Mouse (Mus musculus) frontal cortex, adult 2 months (tissue): ENCODE measurements around the gene Zfp292. TPM values are rescaled to one million over a fixed set of nuclear protein-coding genes. Genes with fewer than 3 reads are reported as not detected.

Source experiments
- DNase-seq, 2 experiments: peaks; one replicate each; pipeline ENCODE4 v3.0.0; 2022; ENCODE audit warnings: low spot score in 1 of 2; ENCODE audit errors: extremely low spot score in 1 of 2
- polyA plus RNA-seq: library from polyadenylated mRNA; depleted of rRNA; stranded (reverse); fragments of >200 nt; gene quantifications from 2 replicates; pipeline ENCODE4 v1.2.3, GENCODE M21; 2012

Gene Zfp292
- polyA plus RNA-seq, 1 experiment: 9.3 TPM

DNA sequence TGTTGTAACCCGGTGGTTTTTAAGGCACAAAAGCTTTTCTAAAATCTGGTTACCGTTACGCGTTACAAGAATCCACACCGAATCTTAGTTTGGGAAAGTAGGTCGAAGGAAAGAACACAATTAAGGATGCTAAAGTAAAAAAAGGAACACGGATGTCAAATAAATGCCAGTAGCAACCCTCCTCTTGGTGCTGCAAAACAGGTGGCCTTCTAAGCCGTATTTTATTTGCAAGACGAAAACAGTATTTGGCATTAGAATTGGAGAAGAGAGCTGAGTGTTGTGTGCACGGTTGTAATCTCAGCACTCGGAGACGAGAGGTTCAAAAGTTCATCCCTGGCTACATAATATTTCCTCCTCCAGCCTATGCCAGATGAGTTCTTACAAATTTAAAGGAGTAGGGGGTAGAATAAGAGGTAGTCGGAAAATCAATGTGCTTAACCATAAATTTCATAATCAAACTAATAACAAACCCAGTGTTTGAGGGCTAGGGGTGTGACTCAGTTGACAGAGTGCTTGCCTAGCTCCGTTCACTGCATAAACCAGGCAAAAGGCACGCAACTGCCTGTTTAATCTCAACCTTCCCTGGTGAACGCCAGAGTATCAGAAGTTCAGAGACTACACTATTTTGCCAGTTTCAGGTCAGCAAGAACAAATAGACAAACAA, 738 bp upstream of the Zfp292 start:
- no peak for DNase-seq

DNA sequence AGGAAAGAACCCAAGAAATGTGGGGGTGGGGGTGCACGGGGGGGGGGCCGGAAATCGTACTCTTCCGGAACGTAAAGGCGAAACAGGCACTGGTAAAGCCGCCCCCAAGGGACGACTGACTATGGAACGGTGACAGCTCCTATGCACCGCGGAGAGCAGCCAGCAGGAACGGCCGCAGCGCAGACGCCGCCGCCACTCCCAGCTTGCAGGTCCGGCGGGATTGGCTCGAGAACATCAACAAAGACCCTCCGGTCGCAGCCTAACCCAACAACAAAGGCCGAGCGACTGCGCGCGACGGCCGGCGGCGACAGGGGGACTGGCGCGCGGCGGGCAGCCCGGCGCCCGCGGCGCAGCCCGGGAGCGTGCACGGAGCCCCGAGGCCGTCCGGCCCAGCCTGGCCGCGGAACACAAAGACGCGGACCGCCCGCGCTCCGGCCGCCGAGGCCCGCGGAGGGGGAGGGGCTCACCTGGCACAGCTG, 430 bp downstream of the Zfp292 start:
- peak; percentile 15 to 61 for DNase-seq

DNA sequence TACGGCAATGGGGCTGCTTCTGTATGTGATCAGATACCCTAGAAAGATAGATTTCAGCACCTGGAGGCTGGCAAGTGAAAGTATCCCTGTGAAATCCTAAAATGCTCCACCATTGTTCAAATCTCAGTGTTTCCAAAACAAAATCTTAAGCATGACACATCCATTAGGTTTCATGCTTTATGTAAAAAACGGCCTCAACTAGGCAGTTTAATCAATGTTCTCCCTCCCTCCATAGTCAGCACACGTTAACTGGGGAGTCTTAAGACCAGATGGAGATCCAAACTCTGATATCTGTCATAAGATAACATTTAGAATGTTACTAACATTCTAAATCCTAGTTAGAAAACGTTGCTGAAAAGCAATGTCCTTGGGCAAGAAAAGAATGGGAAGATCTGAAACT, 909 bp downstream of the Zfp292 start:
- no peak for DNase-seq

DNA sequence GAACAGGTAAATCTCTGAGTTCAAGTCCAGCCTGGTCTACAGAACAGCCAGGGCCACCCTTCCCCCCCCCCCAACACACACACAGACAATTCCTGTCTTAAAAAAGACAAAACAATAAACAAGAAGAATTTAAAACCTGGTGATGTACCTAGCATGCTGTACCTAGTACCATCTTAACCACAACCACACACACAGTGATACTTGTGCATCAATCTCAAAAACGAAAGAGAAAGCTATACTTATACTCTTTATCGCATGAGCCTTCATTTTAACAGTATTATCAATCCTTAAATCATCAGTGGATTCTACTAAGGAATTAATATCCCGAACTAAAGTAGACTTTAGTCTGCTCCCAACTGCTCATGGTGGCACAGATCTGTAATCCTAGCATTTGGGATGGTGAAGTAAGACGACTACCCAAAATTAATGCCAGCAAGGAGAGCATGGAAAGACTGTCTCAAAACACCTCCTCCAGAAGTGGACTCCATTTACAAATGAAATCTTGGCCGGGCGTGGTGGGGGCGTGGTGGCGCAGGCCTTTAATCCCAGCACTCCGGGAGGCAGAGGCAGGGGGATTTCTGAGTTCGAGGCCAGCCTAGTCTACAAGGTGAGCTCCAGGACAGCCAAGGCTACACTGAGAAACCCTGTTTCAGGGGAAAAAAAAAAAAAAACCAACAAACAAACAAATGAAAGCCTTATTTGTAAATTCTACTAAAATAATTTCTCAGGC, 1.7 kb downstream of the Zfp292 start:
- DNase-seq: no peak

DNA sequence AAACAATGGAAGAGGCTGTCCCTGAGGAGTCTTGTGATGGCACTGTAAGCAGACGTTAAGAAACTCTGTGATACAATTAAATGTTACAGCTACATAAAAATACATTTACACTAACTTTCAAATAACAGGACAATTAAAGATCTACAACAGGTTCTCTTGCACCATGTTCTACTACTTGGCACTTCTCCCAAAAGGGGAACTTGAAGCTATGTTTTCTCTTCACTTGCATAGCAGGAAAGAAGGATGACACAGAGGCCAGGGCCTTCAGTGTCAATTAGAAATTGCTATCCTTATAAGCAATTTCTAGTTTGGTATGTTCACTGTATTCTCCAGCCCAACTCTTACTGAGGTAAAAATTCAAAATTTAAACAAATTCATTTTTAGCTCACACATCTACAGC, 8.5 kb downstream of the Zfp292 start:
- DNase-seq: no peak

DNA sequence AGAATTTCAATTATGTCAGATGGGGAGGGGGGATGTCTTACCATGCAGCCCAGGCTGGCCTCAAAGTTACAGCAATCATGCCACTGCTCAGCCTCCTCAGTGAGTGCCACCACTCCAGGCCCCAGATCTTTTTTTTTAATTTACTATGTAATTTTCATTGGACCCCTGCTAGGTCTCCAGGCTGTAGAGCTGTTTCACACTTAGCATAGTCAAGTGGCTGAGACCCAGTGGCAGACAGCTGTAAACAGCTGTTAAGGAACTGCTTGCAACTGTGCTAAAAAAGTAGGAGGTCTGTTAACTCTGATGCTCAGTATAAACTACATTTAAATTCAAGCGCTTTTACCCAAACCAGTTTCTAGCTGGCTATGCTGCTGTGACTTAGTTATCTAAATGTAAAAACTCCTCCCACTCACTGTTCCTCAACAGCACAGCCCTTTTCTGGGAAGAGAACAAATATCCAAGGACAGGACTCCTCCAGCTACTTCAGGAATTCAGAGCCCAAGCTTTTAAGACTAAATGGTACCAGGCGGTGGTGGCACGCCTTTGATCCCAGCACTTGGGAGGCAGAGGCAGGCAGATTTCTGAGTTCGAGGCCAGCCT, 9.8 kb downstream of the Zfp292 start:
- no peak for DNase-seq

DNA sequence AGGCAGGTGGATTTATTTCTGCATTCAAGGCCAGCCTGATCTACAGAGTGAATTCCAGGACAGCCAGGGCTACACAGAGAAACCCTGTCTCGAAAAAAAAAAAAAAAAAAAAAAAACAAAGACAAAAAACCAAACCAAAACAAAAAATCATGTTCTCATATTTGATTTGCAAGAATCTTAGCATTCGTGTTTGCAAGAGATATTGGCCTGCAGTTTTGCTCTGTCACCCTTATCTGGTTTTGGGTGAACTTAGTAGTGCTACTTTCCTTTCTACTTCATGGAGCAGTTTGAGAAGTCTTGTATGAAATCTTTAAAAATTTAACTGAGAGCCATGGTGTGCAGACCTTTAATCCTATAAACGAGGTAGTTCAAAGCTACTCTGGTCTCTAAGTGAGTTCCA, 12.9 kb downstream of the Zfp292 start:
- DNase-seq: no peak

DNA sequence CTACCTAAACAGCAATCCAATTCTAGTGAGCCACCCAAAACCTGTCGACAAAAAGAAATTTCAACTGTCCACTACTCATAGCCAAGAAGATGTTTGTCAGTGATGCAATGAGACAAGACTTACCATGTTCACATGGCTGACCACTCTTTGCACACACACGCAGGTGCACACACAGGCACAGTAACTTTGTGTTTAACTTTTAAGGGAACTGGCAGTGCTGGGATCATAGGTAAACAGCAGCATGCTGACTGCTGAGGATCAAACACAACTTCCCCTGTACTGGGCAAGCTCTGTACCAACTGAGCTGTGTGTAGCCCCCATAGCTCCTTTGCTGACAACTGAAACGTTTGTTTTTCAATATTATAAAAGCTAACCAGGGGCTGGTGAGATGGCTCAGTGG, 21.3 kb downstream of the Zfp292 start:
- no peak for DNase-seq

DNA sequence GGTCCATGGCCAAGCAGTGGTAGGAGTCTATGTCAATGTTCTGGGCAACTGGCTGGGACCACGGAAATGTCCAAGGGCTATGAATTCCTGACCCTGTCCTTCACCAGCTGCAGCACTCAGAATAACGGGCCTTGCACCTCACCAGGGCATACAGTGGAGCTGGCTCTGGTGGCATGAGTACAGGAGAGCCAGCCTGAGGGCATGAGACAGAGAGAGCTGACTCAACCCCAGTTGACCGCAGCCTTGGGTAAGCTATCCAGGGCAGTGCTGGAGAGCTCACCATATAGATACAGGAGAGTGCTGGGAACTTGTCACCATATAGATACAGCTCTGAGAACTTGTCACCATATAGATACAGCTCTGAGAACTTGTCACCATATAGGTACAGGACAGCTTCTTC, 23.3 kb downstream of the Zfp292 start:
- no peak for DNase-seq

DNA sequence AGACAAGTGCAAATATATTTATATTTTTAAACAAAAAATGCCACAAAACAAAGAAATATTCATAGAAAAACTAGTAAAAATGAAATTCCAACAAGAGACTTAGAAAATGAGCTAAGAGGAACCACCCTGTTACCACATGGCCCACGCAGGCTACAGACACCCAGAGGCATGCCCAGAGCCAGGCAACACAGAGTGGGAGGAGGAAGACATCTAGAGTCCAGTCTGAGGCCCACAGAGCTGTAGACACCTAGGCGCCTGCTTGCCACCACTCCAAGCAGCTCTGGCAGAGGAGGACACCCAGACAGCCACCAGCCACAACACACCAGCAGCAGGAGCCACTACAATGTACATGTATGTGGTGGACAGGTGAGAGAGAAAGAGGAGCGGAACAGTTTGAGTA, 23.9 kb downstream of the Zfp292 start:
- DNase-seq: no peak

DNA sequence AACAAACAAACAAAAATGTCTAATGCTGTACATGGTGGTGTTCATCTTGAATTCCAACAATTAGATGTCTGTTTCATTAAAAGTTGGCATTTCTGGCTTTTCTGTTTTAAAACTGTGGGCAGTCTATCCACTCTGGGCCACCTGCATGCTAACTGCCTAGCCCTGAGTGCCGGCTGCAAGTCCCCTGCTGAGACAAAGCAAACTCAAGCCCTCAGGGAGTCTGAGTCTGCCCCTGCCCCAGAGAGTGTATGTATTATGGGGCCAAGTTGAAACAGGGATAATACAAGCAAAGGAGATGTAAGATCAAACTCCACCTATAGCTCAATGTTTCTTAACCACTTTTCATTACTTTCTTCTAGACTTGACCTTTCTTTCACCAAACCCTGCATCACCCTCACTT, 26.8 kb downstream of the Zfp292 start:
- no peak for DNase-seq

DNA sequence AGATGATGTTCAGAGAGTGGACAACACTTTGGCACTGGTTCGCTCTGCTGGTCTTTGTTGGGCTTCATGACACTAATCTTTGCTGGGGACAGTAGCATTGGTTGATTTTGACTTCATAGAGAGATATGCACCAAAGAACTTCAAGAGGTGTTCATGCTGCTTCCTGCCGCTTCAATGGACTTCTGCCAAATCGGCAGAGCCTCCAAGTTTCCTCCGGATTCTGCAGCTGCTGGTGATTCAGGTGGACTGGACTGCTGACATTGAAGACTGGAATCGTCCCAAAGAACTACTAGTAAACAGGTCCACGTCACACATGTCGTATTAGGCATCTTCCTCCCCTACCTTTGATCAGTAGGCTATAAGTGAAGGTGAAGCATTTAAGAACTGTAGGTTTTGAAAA, 30.7 kb downstream of the Zfp292 start:
- DNase-seq: no peak

DNA sequence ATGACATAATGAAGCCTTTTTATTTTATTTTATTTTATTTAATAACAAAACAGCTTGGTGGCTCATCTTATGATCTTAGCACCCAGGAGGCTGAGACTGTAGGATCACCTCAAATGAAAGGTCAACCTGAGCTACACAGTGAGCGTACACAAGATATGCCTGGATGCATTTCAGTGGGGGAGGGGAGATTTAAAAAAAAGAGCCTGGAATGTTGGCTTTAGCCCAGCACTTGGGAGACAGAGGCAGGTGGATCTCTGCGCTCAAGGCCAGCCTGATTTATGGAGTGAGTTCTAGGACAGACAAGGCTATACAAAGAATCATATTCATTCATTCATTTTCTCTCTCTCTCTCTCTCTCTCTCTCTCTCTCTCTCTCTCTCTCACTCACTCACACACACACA, 32.6 kb downstream of the Zfp292 start:
- DNase-seq: no peak

DNA sequence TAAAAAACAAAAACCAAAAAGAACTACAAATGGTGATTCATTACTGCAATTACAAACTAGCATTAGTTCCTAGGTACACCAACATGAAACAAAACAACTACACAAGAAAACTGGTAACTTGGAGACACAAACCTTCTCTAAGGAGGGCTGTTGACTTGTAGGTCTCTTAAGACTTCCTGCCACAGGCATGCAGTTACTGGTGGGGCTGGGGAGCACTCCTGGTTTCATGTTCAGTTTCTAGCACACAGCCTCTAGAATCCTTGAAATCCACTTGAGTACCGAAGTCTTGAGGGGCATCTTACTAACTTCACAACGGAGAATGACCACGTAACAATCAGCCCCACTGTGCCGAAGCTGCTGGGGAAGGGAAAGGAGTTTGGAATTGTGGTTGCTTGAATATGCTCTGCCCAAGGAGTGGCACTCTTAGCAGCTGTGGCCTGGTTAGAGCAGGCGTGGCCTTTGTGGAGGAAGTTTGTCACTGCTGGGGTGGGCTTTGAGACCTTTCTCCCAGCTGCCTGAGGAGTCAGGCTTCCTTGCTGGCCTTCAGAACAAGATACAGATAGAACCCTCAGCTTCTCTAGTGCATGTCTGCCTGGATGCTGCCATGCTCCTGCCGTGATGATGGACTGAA, 35.0 kb downstream of the Zfp292 start:
- no peak for DNase-seq

DNA sequence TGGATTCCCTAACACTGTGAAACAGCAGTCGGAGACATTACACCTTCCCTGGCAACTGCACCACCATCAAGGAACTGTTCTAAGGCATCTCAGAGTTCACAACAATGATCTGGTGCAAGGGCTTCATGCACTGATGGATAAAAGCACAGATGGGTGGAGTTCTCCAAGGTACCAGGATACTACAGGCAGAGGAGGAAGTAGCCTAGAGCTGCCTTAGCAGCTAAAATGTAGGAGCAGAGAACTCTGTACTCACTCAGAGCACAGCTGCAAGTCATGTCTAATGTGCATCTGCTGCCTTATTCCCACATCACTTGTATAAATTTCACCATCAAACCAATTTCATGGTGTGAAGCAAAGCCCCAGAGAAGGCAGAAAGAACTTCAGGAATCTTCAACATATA, 38.9 kb downstream of the Zfp292 start:
- no peak for DNase-seq

DNA sequence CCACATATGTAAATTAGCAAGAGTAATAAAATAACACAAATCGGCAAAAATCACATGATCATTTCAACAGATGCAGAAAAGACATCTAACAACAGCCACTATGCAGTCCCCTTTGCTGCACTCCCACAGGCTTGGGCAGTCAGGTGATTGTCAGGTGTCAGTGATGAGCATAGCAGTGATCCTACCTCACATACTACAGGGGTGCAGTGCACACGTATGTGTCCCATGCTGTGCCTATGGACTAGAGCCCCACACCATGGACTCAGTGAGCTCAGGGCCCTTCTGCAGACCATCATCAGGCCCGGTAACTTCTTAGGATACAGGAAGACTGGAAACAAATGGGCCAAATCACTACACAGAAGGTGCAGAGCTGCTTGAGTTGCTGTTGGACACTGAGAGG, 39.9 kb downstream of the Zfp292 start:
- DNase-seq: no peak

DNA sequence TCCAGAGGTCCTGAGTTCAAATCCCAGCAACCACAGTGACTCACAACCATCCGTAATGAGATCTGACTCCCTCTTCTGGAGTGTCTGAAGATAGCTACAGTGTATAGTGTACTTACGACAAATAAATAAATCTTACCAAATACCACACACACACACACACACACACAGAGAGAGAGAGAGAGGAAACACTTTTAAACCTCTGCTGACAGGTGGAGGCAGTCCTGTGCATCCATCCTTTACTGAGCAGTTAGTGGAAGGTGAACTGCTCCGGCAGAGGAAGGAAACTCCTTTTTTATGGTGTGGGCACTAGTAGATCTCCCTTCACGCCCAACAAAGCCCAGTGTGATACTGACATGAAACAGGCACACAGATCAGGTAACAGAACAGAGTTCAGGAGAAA, 51.3 kb downstream of the Zfp292 start:
- DNase-seq: no peak

DNA sequence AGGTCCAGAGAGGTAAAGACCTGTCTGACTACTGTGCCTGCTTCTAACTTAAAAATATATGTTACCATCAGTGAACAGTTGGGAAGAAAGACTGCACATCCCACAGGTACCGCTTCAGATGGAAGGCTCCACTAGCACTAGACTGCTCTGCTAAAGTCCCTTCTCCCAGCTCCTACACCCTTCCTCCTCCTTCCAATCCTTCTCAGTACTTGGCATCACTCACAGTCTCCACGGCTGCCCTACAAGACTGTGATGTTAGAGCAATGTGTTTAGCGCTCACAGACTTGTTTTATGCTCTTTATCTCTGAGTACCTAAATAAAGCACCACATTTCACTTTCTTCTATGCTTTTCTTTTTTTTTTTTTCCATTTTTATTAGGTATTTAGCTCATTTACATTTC, 53.3 kb downstream of the Zfp292 start:
- peak; percentile 10 to 54 for DNase-seq

DNA sequence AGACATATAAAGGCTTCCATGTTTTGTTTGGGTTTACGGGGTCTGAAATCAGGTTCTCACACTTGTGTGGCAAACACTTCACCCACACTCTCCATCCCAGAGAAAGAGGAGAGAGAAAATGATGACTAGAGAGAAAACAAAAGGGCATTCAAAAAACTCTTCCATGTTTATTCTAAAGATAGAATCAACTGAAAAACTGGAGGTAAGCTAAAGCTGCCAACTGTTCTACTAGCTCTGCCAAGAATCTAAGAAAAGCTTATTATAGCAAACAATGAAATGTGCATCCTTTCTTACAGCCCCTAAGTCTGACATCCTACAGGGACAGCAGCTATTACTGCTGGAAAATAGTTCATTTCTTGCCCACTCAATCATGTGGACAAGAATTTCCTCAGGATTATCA, 58.9 kb downstream of the Zfp292 start:
- peak in 1 of 2 experiments; percentile 32 for DNase-seq

DNA sequence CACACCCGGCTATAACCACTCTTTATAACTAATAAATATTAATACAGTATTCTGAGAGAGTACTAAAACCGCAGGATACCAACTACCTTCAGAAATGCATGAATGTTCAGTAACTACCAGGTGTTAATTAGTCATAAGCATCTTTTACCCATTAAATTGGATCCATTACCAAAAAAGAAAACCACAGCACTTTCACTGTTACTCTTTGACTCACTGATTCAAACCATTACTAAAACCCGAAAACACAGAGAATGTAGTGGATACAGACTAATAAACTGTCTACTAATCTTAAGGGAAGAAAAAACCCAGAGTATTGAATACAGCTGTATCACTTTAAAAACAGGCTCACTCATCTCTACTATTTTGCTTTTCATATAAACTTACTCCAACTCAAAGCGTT, 62.9 kb downstream of the Zfp292 start:
- no peak for DNase-seq

DNA sequence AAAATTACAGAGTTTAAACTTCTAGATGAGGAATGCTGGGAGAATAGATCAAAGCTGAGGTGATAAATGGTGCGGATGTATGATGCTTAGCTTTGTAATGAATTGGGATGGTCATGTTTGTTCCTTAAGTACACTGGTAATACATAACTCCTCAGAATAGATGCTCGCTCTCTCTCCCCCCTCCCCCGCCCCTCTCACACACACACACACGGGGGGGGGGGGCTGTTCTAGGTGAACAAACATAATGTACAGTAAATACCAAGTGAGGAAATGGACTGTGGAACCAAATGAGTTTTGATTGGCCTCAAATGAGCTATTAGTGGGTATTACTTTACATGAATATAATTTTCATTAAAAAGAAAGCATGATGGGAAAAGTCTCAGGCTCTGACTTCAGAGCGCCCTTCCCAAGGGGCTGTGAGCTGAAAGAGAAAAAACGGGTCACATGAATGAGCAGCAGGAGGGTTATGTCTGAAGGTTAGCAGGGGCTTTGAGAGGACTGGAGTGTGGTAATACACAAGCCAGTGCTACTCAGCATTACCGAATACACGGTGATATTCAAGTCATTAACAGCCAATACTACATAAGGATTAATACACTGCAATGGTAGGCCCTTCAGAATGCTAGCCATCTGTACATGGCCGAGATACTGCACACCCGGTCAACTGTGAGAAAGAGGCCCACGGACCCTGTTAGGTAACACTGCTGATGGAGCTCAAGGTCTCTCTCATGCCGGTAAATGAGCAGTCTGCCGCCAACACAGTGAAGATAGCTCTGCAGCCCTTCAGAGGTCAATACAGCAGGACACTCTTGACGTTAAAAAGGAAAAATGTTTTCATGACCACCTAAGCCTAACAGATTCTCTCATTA, 81.4 kb downstream of the Zfp292 start:
- DNase-seq: no peak
